Mouse (Mus musculus): ENCODE data around the gene Sdc3.
A peak's percentile ranks its signal among the peaks of the same experiment; 100 is the strongest.

The Sdc3 gene

DNA sequence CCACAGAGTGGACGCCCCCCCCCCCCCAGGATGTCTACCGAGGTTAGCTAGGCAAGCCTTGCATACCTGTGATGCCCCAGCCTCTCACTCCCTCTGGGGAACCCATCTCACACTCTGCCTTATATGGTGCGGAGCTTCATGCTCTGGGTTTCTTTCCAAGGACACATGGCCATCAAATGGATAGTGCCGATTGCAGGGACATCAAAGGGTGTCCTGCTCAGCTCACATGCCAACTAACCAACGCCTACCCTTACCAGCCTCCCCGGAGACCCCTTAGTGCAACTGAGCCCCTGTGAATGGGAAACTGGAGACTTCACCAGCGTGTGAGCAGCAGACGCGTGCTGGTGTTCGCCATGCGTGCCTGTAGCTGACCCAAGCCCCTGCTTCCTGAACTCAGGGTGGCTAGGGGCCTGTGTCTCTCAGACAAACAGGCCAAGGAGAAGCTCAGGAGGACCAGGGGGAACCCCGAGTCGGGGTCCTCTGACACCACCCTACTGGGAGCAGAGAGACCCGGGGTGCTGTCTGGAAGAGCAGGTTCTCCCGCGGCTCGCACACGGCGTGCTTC lies 444 bp upstream of the Sdc3 start:
- ATAC-seq (ENCODE audit: insufficient number of reproducible peaks, low FRiP score, low TSS enrichment), result no peak

DNA sequence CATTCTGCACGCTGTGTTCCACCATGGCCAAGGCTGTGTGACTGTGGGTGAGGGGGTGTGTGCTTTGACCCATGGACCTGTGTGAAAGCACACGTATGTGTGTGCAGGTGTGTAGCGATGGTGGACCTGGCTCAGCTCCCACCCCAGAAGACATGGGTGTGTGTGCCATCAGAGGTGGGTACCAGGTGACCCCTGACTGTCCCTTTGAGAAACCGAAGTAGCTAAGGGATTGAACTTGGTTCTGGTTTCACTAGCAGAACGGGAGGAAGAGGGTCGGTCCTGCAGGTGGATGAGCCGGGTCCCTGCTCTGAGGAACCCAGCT lies 804 bp downstream of the Sdc3 start:
- no peak for ATAC-seq (ENCODE audit: insufficient number of reproducible peaks, low FRiP score, low TSS enrichment)

DNA sequence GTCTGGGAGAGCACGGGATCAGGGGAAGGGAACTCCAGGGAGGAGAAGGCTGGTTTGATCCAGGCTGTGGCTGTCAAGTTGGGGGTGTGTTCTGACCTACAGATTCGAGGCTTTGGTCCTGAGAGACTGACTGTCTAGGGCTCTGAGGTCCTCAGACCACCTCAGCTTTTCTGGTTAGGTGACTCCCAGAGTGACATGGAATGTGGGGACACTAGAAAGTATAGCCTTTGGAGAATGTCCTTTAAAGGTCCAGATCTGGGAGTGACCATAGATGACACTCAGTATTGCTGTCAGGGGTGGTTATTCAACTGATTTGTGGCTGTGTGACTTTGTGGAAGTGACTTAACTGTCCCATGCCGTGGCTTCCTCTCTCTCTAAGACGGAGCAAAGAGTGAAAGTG lies 2.4 kb downstream of the Sdc3 start:
- no peak for ATAC-seq (ENCODE audit: insufficient number of reproducible peaks, low FRiP score, low TSS enrichment)

DNA sequence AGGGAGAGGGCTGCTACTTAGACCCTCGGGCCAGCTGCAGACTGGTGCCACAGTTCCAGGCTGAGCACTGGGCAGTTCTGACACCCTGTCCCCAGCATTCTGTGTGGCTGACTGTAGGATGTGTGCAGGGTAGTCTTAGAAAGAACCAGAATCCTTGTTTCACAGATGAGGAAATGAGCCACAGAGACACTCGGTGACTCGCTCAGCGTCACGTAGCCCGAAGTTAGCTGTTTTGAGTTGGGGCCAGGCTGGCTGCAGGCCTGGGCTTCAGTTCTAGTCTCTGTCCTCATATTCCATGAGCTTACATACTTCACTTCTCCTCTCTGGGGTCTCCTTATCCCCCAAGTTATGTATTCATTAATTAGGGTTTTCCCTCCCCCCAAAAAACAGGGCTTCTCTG lies 3.6 kb downstream of the Sdc3 start:
- no peak for ATAC-seq (ENCODE audit: insufficient number of reproducible peaks, low FRiP score, low TSS enrichment)

DNA sequence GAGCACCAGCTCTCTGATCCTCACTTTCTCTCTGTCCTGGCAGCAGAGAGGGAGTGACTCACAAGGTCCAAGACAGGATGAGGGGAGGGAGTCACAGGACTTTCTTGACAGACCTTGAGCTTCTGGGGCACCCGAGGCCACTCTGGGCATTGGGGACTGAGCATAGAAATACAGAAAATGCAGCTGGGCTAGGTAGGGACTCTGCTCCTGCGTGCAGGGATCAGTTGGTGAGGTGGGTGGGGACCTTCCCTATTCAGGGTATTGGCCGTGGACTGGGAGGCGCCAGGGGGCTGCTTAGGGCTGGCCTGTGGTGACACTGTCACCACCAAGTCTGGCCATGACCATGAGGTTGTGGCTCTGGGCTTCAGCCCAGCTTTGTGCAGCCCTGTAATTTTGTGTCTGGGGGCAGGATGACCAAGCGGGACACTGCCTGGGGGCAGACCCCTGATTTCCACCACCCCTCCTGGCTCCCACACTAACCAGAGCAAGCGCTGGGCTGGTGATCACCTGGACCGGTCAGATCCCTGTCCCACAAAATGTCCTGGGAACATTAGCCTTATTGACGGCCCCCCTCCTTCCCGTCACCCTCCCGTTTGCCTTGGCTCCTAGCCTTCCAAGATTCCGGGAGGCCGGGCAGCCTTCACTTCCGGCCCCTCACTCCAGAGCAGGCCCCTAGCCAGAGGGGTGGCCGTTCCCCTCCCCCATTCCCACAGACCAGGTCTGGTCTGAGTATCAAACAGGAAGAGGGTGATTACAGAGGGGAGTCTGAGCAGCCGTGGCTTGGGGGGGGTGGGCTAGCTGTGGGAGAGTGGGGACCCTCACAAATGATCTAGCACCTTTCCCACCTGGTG lies 5.1 kb downstream of the Sdc3 start:
- no peak for ATAC-seq (ENCODE audit: insufficient number of reproducible peaks, low FRiP score, low TSS enrichment)

DNA sequence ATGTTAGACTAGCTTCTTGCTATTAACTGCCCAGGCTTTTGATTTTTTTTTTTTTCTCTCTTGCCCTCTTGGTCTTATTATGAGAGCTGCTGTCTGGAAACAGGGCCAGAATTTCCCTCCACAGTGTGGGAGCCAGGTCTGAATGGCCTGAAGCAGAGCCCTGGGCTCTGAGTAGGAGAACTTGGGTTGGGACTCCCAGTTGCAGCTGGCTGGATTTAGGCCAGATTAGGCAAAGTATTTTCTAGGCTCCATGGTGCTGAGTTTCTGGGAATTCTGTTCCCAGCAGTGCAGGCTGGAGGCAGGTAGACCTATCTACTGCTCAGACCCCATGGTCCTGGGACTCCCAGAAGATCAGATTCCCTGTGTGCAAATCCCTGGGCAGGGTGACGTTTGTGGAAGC lies 6.1 kb downstream of the Sdc3 start:
- no peak for ATAC-seq (ENCODE audit: insufficient number of reproducible peaks, low FRiP score, low TSS enrichment)

DNA sequence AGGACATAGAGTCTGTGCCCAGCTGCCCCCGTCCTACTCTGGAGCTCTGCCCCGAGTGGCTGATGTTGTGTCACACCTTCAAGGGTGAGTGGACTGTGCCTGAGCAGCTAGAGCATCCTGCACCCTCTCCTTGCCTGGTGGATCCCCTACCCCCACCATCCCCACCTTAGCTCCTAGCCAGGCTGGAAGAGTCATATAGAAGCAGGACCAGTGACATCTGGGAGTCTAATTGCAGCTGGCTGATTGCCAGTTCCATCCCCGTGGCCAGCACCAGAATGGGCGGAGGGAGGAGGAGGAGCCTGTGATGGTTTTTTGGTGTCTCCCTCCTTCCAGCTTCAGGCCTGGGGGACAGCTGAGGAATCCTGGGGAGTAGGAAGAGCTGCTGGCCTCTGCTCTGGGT lies 6.8 kb downstream of the Sdc3 start:
- no peak for ATAC-seq (ENCODE audit: insufficient number of reproducible peaks, low FRiP score, low TSS enrichment)

DNA sequence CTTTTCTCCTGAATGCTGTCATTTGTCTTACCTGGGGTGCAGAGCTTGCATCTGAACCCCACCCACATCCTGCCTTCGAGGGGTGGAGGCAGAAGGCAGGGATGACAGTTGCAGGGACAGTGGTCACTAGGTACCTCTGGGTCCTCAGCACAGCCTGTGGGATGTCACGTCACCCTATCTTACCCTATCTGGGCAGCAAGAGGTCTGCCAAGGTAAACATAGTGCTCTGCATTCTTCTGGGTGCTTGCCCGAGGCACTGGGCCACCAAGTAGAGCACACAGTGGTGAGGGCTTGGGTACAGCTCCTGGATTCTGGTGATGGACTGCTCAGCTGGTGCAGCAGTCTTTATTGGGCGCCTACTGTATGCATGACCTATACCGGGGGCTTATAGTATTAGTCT lies 7.2 kb downstream of the Sdc3 start:
- ATAC-seq (ENCODE audit: insufficient number of reproducible peaks, low FRiP score, low TSS enrichment), result no peak

DNA sequence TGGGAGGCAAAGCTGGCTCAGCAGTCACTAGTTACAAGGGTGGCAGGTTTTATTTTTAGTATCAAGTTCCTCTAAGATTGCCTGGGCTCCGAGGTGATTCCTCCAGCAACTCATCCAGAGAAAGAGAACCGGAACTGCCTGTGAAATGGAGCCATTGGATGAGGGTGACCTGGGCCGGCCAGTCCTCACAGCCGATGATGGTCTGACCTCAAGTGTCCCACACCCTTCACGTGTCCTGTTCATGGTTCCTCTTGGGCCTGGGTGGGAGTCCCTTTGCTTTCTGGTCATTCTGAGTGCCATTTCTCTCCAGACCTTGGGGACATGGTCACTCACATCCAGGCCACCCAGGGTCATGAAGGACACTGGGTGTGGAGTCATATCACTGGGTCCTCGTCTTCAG lies 7.8 kb downstream of the Sdc3 start:
- ATAC-seq (ENCODE audit: insufficient number of reproducible peaks, low FRiP score, low TSS enrichment), result no peak

DNA sequence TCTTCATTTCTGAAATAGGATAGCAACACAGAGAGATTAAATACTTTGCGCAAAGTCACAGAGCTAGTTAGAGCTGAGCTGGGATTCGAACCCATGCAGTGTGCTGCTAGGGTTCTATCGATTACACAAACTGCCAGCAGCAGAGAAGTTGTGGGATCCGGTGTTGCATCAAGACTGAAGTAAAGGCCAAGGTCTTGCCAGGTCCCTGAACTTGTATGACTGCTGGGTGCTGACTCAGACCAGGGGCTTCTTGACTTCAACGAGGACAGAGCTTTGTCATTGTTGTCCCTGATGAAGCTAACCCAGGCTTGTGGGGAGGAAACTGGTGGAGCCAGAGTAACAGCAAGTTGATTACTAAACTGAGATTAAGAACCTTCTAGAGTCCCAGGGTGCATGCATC lies 8.9 kb downstream of the Sdc3 start:
- ATAC-seq (ENCODE audit: insufficient number of reproducible peaks, low FRiP score, low TSS enrichment), result no peak

DNA sequence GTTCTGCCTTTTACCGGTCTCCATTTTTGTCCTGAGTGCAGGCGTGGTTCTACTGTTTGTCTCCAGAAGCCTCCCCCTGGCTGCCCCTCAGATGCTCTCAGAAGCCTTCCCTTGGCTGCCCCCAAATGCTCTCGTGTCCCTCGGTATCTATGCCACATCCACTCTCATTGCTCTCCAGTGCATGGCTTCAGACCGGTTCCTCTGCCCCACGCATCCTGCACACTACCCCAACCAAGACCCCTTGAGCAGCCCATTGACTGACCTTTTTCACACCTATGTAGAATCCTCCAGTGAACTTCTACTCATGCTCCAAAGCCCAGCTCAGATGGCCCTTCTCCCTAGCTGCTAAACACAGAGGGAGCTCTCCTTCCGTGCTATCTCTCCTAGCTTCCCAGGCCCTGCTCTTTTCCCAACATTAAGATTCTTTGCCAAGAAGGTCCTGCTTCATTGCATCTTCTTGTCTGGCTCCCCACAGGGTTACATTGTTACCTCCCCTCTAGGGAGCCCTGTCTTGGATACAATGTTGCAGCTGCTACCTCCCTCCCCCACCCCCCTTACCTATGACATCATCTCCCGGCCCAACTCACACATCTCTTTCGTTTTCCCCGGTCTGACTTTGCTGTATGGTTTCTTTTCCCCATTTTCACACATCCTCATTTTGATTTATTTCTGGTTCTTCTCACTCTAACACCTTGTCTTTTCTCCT lies 9.4 kb downstream of the Sdc3 start:
- no peak for ATAC-seq (ENCODE audit: insufficient number of reproducible peaks, low FRiP score, low TSS enrichment)

DNA sequence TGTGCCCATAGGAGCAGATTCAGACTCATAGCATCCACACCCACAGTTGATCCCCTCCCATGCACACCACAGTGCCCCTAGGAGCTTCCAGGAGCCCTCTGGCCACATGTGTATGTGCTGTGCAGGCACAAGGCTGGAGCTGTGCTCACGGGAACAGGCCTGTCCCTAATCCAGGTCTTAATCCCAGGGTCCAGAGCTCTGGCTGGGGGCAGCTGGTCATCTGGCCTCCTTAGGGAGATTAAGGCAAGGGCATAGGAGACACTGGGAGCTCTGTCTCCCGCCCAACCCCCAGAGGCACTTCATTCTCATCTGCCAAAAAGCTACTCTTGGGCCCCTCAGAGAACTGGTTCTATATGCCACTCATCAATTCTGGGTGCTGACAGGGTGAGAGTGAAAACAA lies 11.3 kb downstream of the Sdc3 start:
- ATAC-seq (ENCODE audit: insufficient number of reproducible peaks, low FRiP score, low TSS enrichment), result no peak

DNA sequence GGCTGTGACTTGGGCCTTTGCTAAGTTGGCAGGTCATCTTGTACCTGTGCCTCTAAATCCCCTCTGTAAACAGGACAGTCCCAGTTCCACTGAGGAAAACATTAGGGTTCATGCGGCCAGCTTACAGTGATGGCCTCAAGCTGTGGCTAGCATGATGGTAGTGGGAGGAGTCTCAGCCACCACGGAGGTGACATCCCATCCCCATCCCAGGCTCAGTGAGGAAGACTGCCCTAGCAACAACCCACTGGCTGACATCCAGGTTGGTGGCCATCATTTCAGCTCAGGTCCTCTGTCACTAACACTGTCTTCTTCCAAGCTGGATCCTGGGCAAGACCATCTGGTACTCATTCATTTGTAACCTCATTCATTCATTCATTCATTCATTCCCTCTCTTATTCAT lies 12.0 kb downstream of the Sdc3 start:
- no peak for ATAC-seq (ENCODE audit: insufficient number of reproducible peaks, low FRiP score, low TSS enrichment)

DNA sequence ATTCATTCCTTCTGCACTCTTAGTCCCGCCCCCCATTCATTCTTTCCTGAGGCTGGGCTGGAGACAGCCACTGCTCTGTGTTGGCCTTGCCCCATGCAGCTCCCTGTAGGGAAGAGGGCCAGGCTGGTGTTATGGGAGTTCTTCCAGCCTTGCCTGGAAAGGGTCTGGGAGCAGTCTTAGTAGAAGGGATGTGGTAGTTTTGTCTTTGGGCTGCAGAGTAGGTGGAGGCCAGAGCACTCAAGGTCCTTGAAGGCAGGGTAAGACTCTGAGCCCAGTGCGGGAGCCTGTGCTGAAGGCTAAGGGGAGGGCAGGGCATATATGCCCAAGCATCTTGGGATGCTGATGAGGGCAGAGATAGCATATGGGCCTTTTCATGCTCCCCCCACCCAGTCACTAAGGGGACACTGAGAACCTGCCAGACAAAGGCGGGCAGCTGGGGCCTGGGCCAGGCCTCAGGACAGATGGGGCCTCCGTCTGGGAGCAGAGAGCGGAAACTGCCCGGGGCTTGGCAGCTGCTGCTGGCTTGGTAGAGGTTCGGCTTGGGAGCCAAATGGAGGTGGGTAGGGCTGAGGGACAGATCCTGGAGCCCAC lies 12.5 kb downstream of the Sdc3 start:
- ATAC-seq (ENCODE audit: insufficient number of reproducible peaks, low FRiP score, low TSS enrichment), result peak; percentile 80

DNA sequence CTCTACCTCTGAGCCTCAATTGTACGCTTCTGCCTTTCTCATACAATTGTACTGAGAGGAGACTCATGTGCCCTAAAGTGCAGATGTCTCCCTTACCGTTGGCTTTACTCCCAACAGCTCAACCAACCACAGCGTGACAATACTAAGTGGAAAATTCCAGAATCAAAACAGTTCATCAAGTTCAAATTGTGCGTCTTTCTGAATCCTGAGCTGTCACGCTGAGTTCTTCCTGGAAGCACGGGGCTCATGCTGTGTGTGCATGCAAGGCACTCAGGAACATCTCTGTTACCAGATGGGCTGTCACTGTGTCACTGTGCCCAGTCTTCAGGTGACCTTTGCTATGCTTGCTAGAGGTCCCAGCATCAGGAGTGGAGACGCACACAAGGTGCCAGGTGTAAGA lies 13.4 kb downstream of the Sdc3 start:
- ATAC-seq (ENCODE audit: insufficient number of reproducible peaks, low FRiP score, low TSS enrichment), result no peak

DNA sequence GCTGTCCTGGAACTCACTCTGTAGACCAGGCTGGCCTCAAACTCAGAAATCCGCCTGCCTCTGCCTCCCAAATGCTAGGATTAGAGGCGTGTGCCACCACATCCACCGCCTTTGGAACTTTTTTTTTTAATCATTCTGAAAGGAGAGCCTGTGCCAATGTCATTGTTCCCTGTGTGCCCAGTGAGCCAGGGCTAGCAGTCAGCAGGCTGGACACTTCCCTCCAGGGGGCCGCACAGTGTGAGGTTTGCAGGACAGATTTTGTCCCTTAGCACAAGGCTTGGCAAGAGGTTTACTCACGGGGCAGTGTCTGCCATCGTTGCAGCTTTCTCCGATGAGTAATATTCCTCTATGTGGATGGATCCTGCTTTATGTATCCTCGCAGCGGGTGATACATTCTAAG lies 14.4 kb downstream of the Sdc3 start:
- ATAC-seq (ENCODE audit: insufficient number of reproducible peaks, low FRiP score, low TSS enrichment), result no peak

DNA sequence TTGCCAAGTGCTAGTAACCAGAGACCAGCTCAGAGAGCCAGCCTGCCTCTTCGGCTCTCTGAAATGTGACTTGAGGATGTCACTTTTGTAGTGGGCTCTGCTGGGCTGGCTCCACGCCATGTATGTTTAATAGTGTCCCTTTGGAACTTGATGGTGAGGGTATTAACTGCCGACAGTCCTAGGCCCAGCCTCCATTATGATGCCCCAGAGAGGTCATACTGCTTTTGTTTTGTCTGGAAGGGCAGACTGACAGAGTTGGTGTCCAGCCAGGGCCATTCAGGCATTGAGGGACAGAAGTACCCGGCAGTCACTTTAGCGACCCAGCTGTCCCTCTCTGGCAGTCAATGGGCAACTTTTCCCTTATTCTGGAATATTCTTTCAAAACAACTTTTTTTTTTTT lies 17.4 kb downstream of the Sdc3 start:
- no peak for ATAC-seq (ENCODE audit: insufficient number of reproducible peaks, low FRiP score, low TSS enrichment)

DNA sequence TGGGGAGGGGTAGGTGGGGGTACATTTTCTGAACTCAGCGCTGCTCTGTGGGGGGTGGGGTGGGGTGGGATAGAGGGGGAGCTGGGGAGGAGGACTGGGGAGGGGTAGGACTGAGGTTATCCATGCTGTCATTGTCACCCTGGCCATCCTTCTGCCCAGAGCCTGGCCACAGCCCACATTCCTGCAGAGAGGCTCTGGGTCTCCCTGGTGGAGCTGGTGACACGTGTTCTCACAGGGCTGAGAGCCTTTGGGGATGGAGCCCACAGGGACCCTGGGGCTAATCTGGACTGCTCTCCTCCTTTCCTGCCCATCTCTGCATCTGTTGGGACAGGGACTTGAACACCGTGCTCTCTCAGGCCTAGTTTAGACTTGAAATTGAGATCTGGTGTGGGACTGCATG lies 18.5 kb downstream of the Sdc3 start:
- no peak for ATAC-seq (ENCODE audit: insufficient number of reproducible peaks, low FRiP score, low TSS enrichment)

DNA sequence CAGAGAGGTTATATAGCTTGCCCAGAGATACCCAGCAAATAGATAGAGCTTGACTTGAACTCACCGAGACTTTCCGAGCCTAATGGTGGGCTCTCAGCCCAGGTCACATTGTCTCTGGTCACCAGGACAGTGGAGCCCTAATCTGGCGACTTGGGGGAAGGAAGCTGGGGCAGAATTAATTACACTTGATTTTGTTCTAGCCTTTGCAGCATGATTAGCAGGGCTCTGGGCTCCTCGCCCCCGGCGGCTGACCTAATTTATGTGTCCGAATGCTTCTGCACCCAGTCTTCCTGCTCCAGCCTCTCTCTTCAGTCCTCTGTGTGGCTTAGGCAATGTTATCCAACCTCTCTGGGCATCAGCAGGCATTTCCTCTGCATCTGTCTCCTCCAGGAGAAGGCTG lies 19.0 kb downstream of the Sdc3 start:
- no peak for ATAC-seq (ENCODE audit: insufficient number of reproducible peaks, low FRiP score, low TSS enrichment)

DNA sequence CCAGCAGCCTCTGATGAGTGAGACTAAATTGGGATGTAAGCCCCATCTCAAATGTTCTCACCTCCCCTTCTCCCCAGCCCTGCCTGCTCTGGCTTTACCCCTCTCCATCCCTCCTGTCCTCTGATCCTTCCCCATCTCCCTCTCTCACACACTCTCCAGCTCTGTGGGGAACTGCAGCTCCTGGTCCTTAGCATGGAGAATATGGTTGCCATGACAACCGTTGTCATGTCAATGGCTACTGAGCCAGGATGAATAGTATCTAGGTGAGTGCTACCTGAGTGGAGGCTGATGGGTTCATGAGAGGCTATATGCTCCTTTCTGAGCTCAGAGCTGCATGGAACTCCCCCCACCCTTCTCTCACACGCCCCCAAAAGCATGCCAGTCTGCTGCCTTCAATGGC lies 21.6 kb downstream of the Sdc3 start:
- no peak for ATAC-seq (ENCODE audit: insufficient number of reproducible peaks, low FRiP score, low TSS enrichment)

DNA sequence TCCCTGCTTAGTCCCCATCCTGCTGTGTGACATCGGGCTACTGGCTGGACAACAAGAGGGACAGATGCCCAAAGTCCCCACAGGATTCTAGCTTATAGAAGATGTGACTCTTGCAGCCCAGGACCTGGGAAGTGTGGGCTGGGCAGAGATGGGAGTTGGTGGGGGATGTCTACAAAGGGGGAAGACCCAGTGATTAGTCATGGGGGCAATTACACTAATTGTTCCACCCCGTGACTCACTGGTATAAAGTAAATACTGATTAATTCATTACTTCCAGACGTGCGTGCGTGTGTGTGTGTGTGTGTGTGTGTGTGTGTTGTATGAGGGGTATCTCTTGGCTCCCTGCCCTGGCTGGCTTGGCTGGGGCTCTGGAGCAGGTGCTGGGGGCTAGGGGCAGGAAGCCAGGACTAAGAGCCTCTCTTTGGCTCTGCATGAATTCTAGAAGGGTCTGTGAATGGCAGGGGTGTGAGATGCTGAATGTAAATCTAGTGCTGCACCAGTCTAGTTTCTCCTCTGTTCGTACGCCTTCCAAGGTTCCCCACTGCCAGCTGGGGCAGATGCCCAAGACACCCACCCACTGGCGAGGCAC lies 22.5 kb downstream of the Sdc3 start:
- no peak for ATAC-seq (ENCODE audit: insufficient number of reproducible peaks, low FRiP score, low TSS enrichment)
